Mouse (Mus musculus) urinary bladder, postnatal 10 days (tissue): Measurements from ENCODE around the gene St6galnac5.
"Not testable (repeated sequence)": the region's sequence is repeated elsewhere in the genome, so short reads cannot be mapped to it uniquely, and the experiment has no call there.

Experiments used
- DNase-seq: peaks from one replicate; pipeline ENCODE4 v3.0.0; 2022; ENCODE audit warnings: low spot score

The St6galnac5 gene

DNA sequence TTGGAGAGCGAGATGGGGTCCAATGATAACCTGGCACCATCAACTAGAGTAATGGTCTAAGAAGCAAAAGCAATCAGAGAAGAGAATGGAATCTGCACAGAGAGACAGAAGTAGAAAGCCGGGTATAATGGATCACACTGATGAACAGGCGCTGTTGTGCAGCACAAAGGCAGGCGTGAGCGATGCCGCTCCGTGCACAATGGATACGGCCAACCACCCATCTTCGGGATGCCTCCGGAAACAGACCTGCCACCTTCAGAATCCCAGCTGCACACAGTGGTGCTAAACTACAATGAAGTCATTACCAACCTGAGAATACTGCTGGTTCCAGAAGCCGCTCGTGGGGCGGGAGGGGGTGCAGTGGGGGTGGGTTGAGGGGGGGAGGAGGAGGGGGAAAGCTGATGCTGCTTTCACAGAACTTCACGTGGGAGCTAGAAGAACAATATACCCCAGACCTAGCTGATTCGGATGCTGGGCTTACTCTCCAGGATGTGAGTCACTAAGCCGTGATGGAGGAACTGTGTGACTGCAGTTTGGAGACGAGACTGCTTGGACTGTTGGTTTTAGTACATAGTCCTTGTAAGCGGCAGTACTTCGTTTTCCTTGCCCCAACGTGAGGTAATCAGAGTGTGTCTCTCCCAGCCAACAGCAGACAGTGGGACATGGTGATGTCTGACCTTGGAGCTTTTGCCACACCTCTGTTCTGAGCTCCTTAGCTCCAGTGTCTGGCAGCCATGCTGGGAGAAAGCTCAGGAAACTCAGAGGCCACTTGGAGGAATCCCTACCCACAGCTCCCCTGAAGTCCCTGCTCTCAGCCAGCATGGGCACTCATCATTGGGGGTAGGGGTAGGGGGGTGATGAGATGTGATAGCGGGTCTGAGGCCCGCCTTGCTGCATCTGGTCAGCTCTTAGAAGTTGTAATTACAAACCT lies 115.7 kb downstream of the St6galnac5 start:
- DNase-seq: no peak

DNA sequence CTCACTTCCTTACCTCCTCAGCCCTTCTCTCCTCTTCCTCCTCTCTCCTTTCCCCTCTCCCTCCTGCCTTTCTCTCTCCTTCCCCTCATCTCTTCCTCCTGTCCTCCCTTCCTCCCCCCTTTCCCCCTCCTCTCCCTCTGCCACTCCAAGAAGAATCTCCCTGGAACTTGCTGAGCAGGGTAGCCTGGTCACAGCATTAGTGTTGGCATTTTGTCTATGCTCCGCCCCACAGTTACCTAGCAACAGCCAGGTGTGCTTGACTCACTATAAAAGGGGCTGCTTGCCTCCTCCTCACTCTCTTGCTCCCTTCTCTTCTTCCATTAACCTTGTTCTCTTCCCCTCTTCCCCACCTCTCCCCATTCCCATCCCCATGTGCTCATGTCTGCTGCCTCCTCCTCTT lies 120.1 kb downstream of the St6galnac5 start:
- DNase-seq: no peak

DNA sequence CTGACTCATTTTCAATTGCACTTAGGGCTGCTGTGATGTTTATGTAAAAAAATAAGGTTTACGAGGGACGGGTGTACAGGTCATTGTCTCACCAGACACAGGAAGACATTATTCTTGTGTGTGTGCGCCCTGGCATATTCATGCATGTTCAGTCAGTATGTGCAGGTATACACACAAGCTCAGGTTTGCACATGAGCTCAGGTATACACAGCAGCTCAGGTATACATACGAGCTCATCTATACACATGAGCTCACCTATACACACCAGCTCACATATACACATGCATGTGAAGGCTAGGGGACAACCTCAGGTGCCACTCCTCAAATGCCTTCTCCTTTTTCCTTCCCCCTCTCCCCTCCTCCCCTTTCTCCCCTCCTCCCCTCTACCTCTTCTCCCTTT lies 120.6 kb downstream of the St6galnac5 start:
- DNase-seq: no peak

DNA sequence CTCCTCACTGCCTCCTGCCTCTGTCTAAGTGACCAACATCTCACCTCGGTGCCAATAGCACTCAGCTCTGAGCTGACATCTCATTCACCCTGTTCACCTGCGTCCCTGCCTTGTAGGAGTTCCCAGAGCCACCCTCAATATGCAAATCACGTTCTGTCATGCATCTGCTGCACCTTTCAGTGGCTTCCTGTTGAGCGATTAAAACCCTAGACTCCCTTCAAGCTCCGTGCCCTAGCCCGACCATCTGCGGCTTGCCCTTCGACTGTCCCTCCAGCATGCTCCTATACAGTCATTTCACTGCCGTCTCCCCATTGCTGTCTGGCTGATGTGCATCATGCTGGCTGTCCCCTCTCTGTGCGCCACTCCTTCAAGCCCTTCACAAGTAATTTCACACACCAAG lies 126.0 kb downstream of the St6galnac5 start:
- DNase-seq: no peak

DNA sequence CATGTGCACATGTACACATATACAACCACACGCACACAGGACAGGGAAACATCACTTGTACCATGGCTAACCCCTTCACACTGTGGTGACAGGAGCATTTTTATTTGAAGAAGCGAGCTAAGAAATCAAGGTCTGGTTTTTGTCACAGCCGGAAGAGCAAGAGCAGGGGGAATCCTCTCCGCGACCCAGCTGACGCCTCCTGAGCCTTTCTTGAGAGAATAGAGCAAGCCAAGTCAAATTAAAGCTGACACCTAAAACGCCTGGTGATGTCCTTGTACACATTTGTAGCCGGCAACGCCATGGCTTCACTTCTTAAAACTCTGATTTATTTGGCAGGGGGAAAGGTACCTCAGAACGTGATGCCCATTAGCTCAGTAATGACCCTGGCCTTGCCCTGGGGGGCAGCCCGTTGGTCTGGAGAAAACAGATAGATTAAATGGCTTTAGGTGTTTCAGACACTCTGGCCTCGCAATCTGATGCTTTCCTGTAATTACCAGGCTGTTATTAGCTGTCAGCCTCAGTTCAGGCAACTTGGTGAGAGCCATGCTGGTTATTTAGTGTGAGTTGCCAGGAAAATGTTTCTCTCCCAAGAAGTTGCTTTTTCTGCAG lies 126.9 kb downstream of the St6galnac5 start:
- no peak for DNase-seq

DNA sequence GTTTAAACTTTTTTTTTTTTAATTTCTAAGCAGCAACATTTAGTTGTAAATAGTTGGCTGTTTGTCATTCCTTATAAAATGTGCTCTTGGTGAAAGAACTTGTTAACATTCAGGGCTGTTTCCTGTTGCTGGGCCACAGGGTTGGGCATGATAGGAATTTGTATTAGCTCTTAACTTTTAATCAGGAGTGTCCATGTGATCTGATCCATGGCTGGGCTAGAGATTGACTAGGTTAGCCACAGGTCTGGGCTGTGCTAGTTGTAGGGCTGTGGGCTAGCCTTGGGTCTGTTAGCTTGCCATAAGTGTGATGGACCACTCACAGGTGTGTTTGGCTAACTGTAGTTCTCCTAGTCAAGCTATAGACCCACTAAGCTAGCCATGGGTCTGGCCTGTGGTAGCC lies 138.1 kb downstream of the St6galnac5 start:
- no peak for DNase-seq

DNA sequence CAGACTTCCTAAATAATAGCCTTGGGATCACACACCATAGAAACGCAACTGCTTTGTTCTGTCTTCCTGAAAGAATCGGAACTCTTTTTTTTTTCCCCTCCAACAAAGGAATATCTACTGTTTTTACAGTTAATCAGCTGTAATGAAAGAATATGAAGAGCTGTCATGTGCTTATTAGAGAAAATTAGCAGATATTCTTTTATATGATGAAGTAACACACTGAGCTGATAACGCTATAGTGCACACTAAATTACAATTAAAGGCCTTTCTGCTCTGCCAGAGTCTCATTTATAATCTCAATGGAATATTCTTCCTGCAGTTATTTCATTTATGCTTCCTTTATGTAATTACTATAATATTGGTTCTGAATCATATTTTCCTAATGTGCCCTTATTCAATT lies 139.4 kb downstream of the St6galnac5 start:
- DNase-seq: no peak

DNA sequence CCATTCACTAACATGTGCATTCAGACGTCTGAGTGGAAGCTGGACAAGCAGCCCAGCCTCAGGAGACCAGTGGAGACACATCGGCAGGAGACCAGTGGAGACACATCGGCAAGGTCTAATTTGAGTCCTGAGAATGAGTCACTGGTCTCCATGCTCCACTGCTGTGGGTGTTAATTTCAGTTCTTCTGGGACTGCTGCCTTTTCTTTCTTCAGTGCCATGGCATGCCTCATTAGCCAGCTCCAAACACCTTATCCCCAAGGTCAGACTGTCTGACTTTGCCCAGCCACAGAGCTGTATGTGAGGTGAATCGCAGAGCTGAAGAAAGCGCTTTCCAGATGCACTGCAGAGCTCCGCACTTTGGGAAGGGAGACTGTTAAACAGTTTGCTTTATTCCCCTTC lies 140.8 kb downstream of the St6galnac5 start:
- no peak for DNase-seq

DNA sequence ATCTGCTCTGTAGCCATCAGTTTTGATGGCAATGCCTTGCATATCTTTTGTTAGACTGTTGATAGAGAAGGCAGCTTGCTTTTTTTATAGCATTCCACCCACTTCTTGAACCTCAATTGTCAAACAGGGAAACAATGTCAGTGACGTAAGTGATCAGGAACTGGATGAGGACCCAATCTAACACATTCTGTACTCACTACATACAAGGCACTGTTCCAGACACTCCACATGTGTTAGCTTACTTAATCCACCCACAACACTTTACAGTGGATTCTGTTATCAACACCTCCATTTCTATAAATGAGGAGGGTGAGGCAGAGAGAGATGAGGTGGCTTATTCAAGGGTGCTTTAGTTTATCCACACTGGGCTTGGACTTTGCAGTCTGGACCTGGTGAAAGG lies 144.1 kb downstream of the St6galnac5 start:
- no peak for DNase-seq

DNA sequence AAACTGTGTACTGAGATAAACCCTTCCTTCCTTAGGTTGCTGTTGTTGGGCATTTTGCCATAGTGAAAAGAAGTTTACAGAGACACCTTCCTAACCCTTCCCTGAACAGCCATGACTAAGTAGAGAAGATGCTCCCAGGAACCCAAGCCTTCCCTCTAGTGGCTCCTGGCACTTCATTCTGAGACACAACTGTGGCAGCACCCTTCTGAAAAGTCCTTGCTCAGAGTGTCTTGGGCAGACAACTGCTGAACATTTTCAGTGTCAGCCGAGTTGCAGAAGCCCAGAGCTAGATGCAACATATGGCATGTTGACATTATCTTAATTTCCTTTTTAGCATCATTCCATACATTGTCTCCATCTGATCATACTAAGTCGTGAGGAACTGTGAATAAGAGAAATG lies 144.6 kb downstream of the St6galnac5 start:
- DNase-seq: no peak

DNA sequence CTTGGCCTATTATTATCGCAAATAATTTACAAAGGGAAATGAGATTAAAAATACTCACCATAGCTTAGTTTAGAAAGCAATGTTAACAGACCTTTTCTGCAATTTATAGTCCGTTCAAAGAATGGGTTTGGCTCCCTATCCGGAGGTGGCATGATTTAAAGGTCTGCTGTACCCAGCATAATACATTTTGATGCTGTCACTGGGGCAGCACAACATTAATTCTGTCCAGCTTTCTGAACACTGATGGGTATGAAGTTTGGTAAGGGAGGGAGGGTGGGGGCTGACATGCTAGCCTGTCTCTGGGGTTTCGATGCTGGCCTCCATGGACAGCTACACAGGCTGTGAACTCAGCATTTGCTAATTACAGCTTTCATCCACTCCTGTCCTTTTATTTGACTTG lies 149.6 kb downstream of the St6galnac5 start:
- DNase-seq: no peak

DNA sequence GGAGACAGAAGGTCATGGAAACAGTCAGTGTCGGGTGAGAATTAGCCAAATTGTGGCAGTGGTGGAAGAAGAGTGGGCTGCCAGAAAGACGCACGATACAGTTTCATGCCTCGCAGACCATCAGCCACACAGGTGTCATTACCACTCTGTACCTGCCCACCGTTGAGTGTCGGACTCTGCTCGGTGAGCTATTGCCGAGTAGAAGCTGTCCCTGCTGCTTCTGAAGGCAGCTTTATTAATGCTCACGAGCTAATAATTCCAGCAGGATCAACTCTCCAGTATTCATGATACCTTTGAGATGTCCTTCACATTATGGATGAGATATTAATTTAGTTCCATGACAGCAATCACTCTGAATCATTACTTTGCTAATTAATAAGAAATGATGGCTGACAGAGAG lies 150.1 kb downstream of the St6galnac5 start:
- no peak for DNase-seq

DNA sequence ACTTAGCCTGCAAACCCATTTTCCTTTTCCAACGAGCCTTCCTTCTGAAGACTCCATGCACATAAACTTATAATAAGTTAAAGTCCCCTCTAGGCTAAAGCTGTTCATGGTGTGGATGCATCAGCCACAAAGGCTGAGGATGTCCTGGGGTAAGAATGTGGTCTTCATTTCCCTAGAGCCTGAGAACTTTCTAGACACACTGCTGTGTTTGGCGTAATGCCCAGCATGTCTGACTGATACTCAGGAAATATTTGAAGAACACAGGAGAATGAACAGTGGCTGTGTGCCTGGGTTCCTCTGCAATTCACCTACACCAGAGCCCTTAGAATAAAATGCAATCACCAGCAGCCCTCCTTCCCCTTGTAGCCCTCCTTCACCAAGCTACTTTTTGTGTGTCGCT lies 150.7 kb downstream of the St6galnac5 start:
- no peak for DNase-seq

DNA sequence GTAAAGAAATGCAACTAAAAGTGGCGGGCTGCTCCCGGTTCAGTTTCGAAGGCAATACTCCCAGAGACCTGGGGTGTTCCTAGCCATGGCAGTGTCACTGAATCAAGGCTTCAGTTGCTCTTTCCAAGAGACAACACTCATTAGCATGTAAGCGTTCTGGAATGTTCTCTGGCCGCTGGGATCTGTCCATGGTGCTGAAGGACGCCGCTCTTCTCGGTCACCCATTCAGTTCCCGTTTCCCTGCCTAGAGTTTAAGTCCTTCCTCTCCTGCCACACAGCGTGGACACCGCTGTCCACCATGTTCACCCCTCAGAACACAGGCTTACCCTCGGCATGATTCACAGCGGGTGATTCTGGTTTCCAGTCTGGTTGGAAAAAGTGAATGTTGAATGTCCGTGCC lies 160.8 kb downstream of the St6galnac5 start:
- DNase-seq: peak; percentile 23

DNA sequence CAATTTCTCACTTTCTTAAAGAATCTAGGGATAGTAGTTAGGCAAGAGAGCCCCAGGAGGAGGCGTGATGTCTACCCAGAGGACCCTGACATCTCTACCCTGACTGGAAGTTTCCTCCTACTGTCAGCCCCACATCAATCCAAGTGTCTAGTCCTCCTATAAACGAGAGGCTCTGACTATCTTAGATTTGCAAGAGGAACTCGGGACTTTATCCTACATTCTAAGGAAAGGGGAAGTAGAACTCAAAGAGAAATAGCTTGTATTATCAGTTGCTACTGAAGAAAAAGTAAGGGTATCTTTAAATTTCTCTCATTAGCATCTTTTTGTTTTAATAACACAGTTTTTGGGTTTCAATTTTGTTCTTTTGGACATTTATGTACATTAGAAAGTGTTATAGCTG lies 161.6 kb downstream of the St6galnac5 start:
- no peak for DNase-seq

DNA sequence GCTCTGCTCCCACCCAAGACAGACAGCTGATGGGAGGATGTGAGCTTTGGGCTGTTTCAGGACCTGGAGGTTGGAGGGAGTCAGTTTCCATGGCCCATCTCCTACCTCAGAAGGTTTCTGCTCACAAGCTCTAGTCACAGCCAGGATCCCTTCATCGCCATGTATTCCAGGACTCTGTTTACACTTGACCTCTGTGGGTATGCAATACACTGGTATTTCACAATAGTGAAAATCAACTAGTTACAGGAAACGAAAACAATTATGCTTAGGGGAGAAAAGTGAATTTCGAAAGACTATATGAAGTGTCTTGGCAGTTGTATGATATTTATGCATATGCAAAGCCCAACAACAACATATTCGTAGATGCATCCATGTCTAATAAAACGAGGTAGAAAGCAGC lies 166.9 kb downstream of the St6galnac5 start:
- DNase-seq: no peak

DNA sequence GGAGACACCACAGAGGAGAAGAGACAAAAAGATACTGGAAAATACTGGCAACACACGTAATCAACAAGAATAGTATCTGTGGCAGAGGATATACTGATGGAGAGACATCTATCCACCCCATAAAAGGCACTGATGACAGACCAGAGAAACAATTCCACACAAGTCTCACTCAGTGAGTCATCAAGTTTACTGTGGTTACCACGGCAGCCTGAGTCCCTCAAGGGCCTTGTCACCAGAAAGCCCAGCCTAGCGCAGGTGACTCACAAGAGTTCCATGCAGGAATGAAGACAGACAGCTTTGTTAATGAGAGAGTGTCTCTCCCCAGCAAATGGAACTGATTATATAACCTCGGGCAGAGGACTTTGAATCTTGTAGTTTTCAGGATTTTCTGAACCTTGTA lies 168.1 kb downstream of the St6galnac5 start:
- no peak for DNase-seq

DNA sequence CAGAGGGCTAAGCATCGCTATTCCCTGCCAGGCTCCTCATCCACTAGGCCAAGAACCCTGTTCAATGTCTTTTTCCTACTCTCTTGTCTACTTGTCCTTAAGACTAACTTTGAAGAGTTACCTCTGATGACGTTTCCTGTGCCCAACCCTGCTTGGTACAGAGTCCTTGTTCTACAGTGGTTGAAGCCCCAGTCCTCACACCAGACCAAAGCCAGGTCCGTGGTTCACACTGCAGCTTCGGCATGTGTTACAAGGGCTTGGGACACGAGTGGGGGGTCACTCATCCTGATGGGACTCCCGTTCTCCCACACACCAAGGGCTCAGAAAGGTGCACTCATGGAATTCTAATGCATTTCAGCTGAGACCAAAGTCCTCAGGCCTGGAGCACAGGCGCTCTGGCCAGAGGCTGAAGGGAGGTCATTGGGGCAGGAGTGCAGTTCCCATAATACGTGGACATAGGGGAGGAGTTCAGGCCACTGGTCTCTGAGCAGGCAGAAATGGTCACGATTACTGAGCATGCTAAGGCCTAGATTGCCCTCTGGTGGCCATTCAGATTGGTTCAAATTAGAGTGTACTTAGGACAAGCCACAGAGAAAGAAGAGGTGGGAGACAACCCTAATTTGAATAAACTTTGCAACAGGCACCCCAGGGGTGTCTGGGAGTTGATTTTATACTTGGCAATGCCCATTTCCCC lies 182.2 kb downstream of the St6galnac5 start:
- DNase-seq: no peak

DNA sequence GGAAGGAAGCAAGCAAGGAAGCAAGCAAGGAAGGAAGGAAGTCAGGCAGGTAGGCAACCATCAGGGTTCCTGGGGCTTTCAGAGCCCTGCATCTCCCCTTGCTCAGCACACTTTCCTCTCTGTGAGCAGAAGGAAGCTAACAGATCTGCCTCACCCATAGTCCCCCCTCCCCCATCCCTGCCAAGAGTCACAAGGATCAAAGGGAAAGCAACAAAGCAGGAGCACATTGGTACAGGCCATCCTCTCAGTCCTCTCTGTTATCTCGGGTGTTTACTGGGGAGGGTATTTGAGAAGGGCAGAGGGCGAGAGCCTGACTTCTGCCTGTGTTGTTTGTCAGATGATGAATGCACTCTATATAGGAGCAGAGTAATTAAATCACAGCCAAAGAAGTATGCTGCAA lies 184.7 kb downstream of the St6galnac5 start:
- no peak for DNase-seq

DNA sequence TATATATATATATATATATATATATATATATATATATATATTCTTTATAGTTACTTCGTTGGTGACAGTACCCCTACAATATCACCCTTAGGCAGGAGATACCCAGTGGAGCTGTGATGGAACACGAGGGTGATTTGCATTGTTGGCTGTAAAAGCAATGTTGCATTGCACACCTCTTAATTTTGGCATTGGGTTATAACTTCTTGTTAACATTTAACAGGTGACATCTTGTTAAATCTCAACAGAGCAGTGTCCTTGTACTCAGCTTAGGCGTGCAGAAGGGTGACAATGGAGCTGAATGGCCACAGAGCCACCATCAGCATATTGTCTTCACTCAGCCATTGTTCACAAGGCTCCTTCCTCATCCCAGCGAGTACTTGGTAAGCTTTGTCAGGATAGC lies 185.8 kb downstream of the St6galnac5 start:
- DNase-seq: no peak

DNA sequence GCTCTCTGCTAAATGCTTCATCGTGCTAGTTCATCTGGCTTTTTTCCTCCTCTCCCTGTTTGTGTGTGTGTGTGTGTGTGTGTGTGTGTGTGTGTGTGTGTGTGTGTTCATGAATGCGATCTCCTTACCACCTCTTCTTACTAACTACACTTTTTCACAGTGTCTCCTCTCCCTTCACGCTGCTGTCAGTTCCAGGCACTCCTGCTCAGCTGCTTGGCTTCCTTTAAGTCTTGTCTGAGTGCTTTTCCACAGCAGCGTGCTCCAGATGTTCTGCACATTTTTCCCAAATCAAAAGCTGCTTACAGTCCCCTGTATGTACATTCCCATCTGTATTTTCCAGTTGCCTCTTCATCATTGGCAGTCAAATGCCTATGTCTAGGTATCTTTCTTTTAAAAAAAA lies 189.0 kb downstream of the St6galnac5 start:
- no peak for DNase-seq

DNA sequence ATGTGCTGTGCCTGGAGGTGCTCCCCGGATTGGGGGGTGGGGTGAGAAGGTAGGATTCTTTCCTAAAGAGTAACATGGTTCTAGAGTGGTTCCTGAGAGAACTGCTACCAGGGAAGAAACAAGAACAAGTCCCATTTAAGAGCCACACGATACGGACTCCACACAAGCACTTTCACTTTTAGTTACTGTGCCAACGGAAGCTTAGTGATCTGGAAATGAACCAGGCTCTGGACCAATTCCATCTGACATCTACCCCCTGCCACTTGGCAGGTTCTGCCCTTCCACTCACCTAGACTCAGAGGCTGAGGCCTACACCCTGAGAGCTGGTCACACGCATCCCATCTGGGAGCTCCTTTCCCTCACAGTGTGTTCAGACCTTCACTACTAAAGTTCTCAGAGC lies 189.4 kb downstream of the St6galnac5 start:
- DNase-seq: no peak

DNA sequence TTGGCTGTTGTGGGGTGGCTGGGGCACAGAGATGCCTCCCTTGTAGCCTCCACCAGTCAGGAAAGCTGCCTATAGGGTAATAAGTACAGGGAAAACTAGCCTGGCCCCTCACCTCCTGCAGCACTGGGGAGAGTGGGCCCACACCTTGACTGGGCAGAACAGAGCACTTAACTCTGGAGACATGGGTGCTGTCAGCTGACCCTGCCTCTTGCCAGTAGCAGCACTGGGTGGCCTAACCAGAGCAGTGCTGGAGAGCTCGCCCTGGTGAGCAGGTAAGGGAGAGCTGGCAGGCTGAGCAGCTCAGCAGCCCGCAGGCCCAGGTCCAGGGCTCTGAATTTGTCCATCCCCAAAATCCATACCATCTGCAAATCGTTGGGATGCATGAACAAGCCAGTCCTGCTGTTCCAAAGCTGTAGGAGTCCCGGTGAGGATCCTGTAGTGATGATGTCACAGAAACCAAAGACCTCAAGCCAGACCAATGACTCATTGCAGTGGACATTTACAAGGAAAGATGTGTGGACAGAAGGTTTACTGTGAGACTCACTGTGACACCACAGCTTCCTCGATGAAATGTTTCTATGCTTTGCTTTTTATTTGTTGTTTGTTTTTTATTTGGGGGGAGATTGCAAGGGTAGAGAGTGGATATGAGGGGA lies 193.6 kb downstream of the St6galnac5 start:
- DNase-seq: not testable (repeated sequence)
